Comparison of ENCODE assay signal across 13 mouse cellular contexts in the genomic region with DNA sequence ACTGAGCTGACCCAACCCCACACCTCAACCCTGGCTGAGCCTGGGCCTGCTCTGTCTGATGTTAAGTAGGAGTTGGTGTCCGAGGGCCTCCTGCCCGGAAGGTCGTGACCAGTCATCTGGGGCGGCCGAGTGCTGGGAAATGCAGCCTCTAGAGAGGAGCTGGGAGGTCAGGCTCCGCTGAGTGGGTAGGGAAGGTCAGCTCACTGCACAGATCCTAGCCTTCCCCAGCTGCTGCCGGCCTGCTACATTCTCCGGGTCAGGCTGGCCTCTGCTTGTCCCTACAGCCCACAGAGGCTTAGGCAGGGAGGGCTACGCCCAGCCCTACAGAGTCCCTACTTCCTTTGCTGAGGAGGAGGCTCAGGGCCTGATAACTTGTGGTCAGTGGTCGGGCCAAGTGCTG. TPM values are rescaled to one million over a fixed set of nuclear protein-coding genes. Genes with fewer than 3 reads are reported as not detected.
DNase-seq lines count a peak whose midpoint lies in the region; ATAC-seq and TF ChIP-seq lines count a peak whose summit lies in the region.
"Had no signal": no experiment of that assay in that cellular context is flagged by ENCODE, and none has a peak within 500 bp of the region (broad histone marks: within the 10 kb centered on the region; RNA-seq: fewer than 3 reads in every experiment).

No protein-coding gene starts in this region.

- H3ac ChIP-seq in myocyte (ENCODE audit: control insufficient read depth, insufficient read length), result no peak overlapping the region

- no peak for ATAC-seq in forebrain, embryonic 16.5 days
- no peak for ATAC-seq in liver, embryonic 11.5 days (replicated peaks; ENCODE audit: low FRiP score)
- no peak for ATAC-seq in intestine, embryonic 15.5 days
- ATAC-seq: forebrain, embryonic 13.5 days; hindbrain, postnatal 0 days had no signal

- peaks cover 62% of the 10 kb centered on the region for H3K4me1 ChIP-seq in forebrain, embryonic 10.5 days
- peaks cover 13% of the 10 kb centered on the region for H3K4me1 ChIP-seq in forebrain, embryonic 16.5 days (replicated peaks; ENCODE audit: control insufficient read depth, insufficient read depth, low read length)
- peaks cover 25% of the 10 kb centered on the region for H3K4me1 ChIP-seq in liver, embryonic 11.5 days (replicated peaks; ENCODE audit: control insufficient read depth, insufficient read depth, low read length)
- peaks cover 27% of the 10 kb centered on the region for H3K4me1 ChIP-seq in intestine, embryonic 15.5 days (replicated peaks)

- no peak for DNase-seq in forebrain, embryonic 10.5 days (ENCODE audit: extremely low spot score, low spot score)
- DNase-seq in liver, embryonic 11.5 days (ENCODE audit: low spot score), result no peak
- DNase-seq in liver, result no peak
- no peak for DNase-seq in retina, embryonic 14.5 days (ENCODE audit: low spot score)
- DNase-seq in layer of hippocampus, adult 11-12 months (ENCODE audit: low spot score), result no peak
- DNase-seq: embryo, embryonic 11 days; right cerebral cortex, postnatal 25 days had no signal

- H3K27ac ChIP-seq in forebrain, embryonic 10.5 days, result peak overlapping the region; percentile 48
- H3K27ac ChIP-seq in forebrain, embryonic 16.5 days (ENCODE audit: low read length), result no peak overlapping the region
- no peak overlapping the region for H3K27ac ChIP-seq in liver, embryonic 11.5 days (ENCODE audit: low read depth, low read length)
- 0 out of 2 replicates have a peak overlapping the region, but pooled peaks have one; percentile 87 for H3K27ac ChIP-seq in intestine, embryonic 15.5 days
- H3K27ac ChIP-seq: forebrain, embryonic 13.5 days; hindbrain, postnatal 0 days; midbrain, embryonic 12.5 days had no signal

- H3K4me3 ChIP-seq in forebrain, embryonic 10.5 days, result no peak overlapping the region
- H3K4me3 ChIP-seq in forebrain, embryonic 16.5 days (replicated peaks; ENCODE audit: low read length), result no peak overlapping the region
- no peak overlapping the region for H3K4me3 ChIP-seq in liver, embryonic 11.5 days (ENCODE audit: low read depth, low read length)
- H3K4me3 ChIP-seq in intestine, embryonic 15.5 days (replicated peaks), result no peak overlapping the region
- H3K4me3 ChIP-seq in myocyte, result no peak overlapping the region
- H3K4me3 ChIP-seq: forebrain, embryonic 13.5 days; midbrain, embryonic 12.5 days had no signal

- TF ChIP-seq POLR2A in myocyte (IDR thresholded peaks at IDR 0.05; ENCODE audit: insufficient read length, low read depth), result peak; percentile 50

- H3K4me2 ChIP-seq in forebrain, embryonic 16.5 days (ENCODE audit: low read length), result no peak overlapping the region
- H3K4me2 ChIP-seq in liver, embryonic 11.5 days, result no peak overlapping the region
- H3K4me2 ChIP-seq in intestine, embryonic 15.5 days (replicated peaks), result no peak overlapping the region
- peak overlapping the region; percentile 88 for H3K4me2 ChIP-seq in myocyte (ENCODE audit: low read depth)
- H3K4me2 ChIP-seq: forebrain, embryonic 13.5 days; midbrain, embryonic 12.5 days had no signal

- 59% methylated on average over 10 of the region's 10 CpGs for WGBS in forebrain, embryonic 10.5 days
- 59% methylated on average over 10 of the region's 10 CpGs for WGBS in forebrain, embryonic 16.5 days
- WGBS in liver, embryonic 11.5 days, result 46% methylated on average over 10 of the region's 10 CpGs
- WGBS in intestine, embryonic 15.5 days, result 62% methylated on average over 10 of the region's 10 CpGs

- no peaks in the 10 kb centered on the region for H3K36me3 ChIP-seq in forebrain, embryonic 10.5 days (replicated peaks)
- no peaks in the 10 kb centered on the region for H3K36me3 ChIP-seq in forebrain, embryonic 16.5 days (ENCODE audit: control insufficient read depth, insufficient read depth)
- H3K36me3 ChIP-seq in liver, embryonic 11.5 days (ENCODE audit: control insufficient read depth, insufficient read depth, low read length), result no peaks in the 10 kb centered on the region
- H3K36me3 ChIP-seq in intestine, embryonic 15.5 days, result no peaks in the 10 kb centered on the region
- no peaks in the 10 kb centered on the region for H3K36me3 ChIP-seq in myocyte (ENCODE audit: control insufficient read depth, insufficient read depth)
- H3K36me3 ChIP-seq: midbrain, embryonic 12.5 days had no signal

- no peak overlapping the region for H3K9ac ChIP-seq in forebrain, embryonic 16.5 days (replicated peaks; ENCODE audit: low read depth, low read length)
- H3K9ac ChIP-seq in liver, embryonic 11.5 days (ENCODE audit: low read depth, low read length), result peak overlapping the region; percentile 25
- no peak overlapping the region for H3K9ac ChIP-seq in intestine, embryonic 15.5 days
- H3K9ac ChIP-seq: forebrain, embryonic 13.5 days; midbrain, embryonic 12.5 days had no signal

- no peaks in the 10 kb centered on the region for H3K9me3 ChIP-seq in forebrain, embryonic 10.5 days
- no peaks in the 10 kb centered on the region for H3K9me3 ChIP-seq in forebrain, embryonic 16.5 days (ENCODE audit: control insufficient read depth, low read length)
- H3K9me3 ChIP-seq in liver, embryonic 11.5 days (ENCODE audit: control insufficient read depth, low read length), result no peaks in the 10 kb centered on the region
- no peaks in the 10 kb centered on the region for H3K9me3 ChIP-seq in intestine, embryonic 15.5 days
- H3K9me3 ChIP-seq: forebrain, embryonic 13.5 days; midbrain, embryonic 12.5 days had no signal

- no peaks in the 10 kb centered on the region for H3K79me2 ChIP-seq in myocyte (ENCODE audit: control insufficient read depth, insufficient read depth)

- peaks cover 36% of the 10 kb centered on the region for H3K27me3 ChIP-seq in forebrain, embryonic 10.5 days (ENCODE audit: poor library complexity, severe bottlenecking)
- H3K27me3 ChIP-seq in forebrain, embryonic 16.5 days (replicated peaks; ENCODE audit: control insufficient read depth, insufficient read depth, low read length), result no peaks in the 10 kb centered on the region
- 0 out of 2 replicates have a peak, but pooled peaks cover 2% of the 10 kb centered on the region for H3K27me3 ChIP-seq in liver, embryonic 11.5 days (replicated peaks; ENCODE audit: control insufficient read depth, insufficient read depth, low read length)
- H3K27me3 ChIP-seq in intestine, embryonic 15.5 days (replicated peaks), result no peaks in the 10 kb centered on the region
- H3K27me3 ChIP-seq in myocyte (ENCODE audit: control insufficient read depth, insufficient read depth, insufficient read length), result no peaks in the 10 kb centered on the region

TF ChIP-seq in myocyte, 11 proteins besides CTCF, POLR2A, EP300 and RAD21:
- no peak for TF ChIP-seq SRF (IDR thresholded peaks at IDR 0.05; ENCODE audit: control insufficient read depth, insufficient read length, low read depth)
- peak; percentile 22 to 92 (median 41) for TF ChIP-seq MYOG (IDR thresholded peaks at IDR 0.05; ENCODE audit: control insufficient read depth in 1 of 3, insufficient read depth in 1 of 3, insufficient read length in 2 of 3, low read depth in 2 of 3)
- TF ChIP-seq CEBPB (IDR thresholded peaks at IDR 0.05; ENCODE audit: insufficient read depth, poor library complexity, severe bottlenecking), result no peak
- TF ChIP-seq POLR2AphosphoS2 (IDR thresholded peaks at IDR 0.05; ENCODE audit: insufficient read length, low read depth), result peak; percentile 44
- no peak for TF ChIP-seq USF1 (IDR thresholded peaks at IDR 0.05; ENCODE audit: low read depth)
- no peak for TF ChIP-seq MAX (IDR thresholded peaks at IDR 0.05; ENCODE audit: low read depth)
- TF ChIP-seq TCF12 (IDR thresholded peaks at IDR 0.05; ENCODE audit: insufficient read depth, poor library complexity, severe bottlenecking), result no peak
- TF ChIP-seq MYOD1 (IDR thresholded peaks at IDR 0.05; ENCODE audit: control insufficient read depth in 1 of 3, insufficient read length in 2 of 3, low read depth in 2 of 3), result peak; percentile 33 to 86 (median 61)
- TF ChIP-seq REST (IDR thresholded peaks at IDR 0.05; ENCODE audit: insufficient read depth, insufficient read length), result no peak
- TF ChIP-seq E2F4 (IDR thresholded peaks at IDR 0.05; ENCODE audit: insufficient read depth), result no peak
- no peak for TF ChIP-seq TCF3 (IDR thresholded peaks at IDR 0.05; ENCODE audit: insufficient read length, low read depth)
TF ChIP-seq in myocyte: peak in this region for 3.

RNA-seq across cellular contexts. Expression of a gene that starts 22.3 kb away (rescaled TPM):
- 288 and 291 TPM in 2 replicates for polyA plus RNA-seq in forebrain, embryonic 10.5 days (2016; fragmentation: Nextera tagmentation; extraction: Ambion mirVana)
- polyA plus RNA-seq in forebrain, embryonic 16.5 days (2015; fragmentation: Nextera tagmentation; extraction: Ambion mirVana), result 222 and 237 TPM in 2 replicates
- 377 and 390 TPM in 2 replicates for polyA plus RNA-seq in liver, embryonic 11.5 days (2014; fragmentation: Nextera tagmentation; extraction: Ambion mirVana)
- polyA plus RNA-seq in intestine, embryonic 15.5 days (2015; fragmentation: Nextera tagmentation; extraction: Ambion mirVana), result 314 and 350 TPM in 2 replicates
- 383 TPM for polyA plus RNA-seq in myocyte (2012; fragmentation: generic; extraction: Trizol)

RNA-seq across cellular contexts. Expression of a gene that starts 50.0 kb away (rescaled TPM):
- polyA plus RNA-seq in forebrain, embryonic 10.5 days (2016; fragmentation: Nextera tagmentation; extraction: Ambion mirVana), result 7.9 and 8.7 TPM in 2 replicates
- 16.8 and 17.3 TPM in 2 replicates for polyA plus RNA-seq in forebrain, embryonic 16.5 days (2015; fragmentation: Nextera tagmentation; extraction: Ambion mirVana)
- 3.3 and 3.6 TPM in 2 replicates for polyA plus RNA-seq in liver, embryonic 11.5 days (2014; fragmentation: Nextera tagmentation; extraction: Ambion mirVana)
- polyA plus RNA-seq in intestine, embryonic 15.5 days (2015; fragmentation: Nextera tagmentation; extraction: Ambion mirVana), result 2.5 and 2.6 TPM in 2 replicates
- polyA plus RNA-seq in myocyte (2012; fragmentation: generic; extraction: Trizol), result 4.8 TPM

Comparison
In these comparisons a context has a peak if more than half of its experiments do, and no peak if none do; other contexts are left out.
1. H3K27ac ChIP-seq: peak in forebrain, embryonic 10.5 days (single experiment) and intestine, embryonic 15.5 days (single experiment); none in forebrain, embryonic 16.5 days (single experiment) and liver, embryonic 11.5 days (single experiment).